ENCODE assay signal across 12 mouse cellular contexts in the genomic region with DNA sequence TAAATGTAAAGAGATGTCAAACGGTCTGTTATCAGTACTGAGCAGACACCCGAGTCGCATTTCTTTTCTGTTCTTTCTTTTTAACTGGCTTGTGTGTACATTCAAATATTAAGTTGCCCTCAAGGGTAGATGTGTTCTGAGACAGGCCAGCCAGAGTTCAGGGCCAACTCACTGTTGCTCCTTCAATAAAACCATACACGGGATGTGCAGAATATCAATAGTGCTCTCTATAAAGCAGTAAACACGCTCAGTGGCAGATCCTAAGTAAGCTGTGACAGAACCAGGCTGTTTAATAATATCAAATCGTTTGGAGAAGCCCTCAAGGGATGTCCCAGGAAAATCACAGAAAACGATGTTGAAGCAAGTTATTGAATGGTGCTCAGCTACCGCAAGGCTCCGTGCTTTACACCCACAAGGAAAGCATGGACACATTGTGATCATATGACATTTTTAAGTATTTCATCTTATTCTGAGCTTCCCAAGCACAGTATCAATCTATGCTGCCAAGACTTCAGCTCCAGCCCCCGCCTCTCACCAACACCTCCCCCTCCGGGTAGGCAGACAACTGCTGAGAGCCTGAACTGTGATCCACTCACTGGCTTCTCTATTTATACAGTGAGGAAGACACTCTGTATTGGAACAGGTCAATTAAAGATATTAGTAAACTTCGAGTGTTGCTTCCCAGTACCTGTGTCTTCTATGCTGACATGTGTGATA.
DNase-seq lines count a peak whose midpoint lies in the region; ATAC-seq lines count a peak whose summit lies in the region.
"Had no signal": no experiment of that assay in that cellular context is flagged by ENCODE, and none has a peak within 500 bp of the region (broad histone marks: within the 10 kb centered on the region; RNA-seq: fewer than 3 reads in every experiment).

No protein-coding gene starts in this region.

- H3K27me3 ChIP-seq in hindbrain, embryonic 15.5 days: no peaks in the 10 kb centered on the region

- no peak overlapping the region for H3K27ac ChIP-seq in hindbrain, embryonic 15.5 days (replicated peaks)
- H3K27ac ChIP-seq: kidney, postnatal 0 days; macrophage had no signal

- no peak overlapping the region for H3K9ac ChIP-seq in hindbrain, embryonic 15.5 days

- WGBS in hindbrain, embryonic 15.5 days: 68% methylated on average over 12 of the region's 12 CpGs

- DNase-seq in retina, postnatal 1 day: peak; percentile 1
- DNase-seq in retina, embryonic 14.5 days (ENCODE audit: low spot score): no peak
- DNase-seq in left cerebral cortex, postnatal 10 days (ENCODE audit: extremely low spot score in 1 of 2, low spot score in 2 of 2): peak; percentile 36
- peak; percentile 86 to 92 for DNase-seq in right cerebral cortex, postnatal 36 days (ENCODE audit: low spot score in 2 of 2)
- no peak for DNase-seq in spleen, adult 18-20 months
- DNase-seq in thymus, postnatal 14 days: no peak
- no peak for DNase-seq in natural killer cell, adult 2 months (ENCODE audit: low spot score in 2 of 2)
- DNase-seq: gastrocnemius, postnatal 14 days; heart, postnatal 4 days had no signal

- ATAC-seq in hindbrain, embryonic 15.5 days (ENCODE audit: low FRiP score, low read depth): 0 out of 2 replicates have a peak, but pooled peaks have one; percentile 23

- no peak overlapping the region for H3K4me2 ChIP-seq in hindbrain, embryonic 15.5 days

- no peaks in the 10 kb centered on the region for H3K9me3 ChIP-seq in hindbrain, embryonic 15.5 days

- H3K36me3 ChIP-seq in hindbrain, embryonic 15.5 days: no peaks in the 10 kb centered on the region

- intact Hi-C loops in left cerebral cortex, postnatal 10 days (cut with DNase I): no loop called here

- H3K4me3 ChIP-seq in hindbrain, embryonic 15.5 days: no peak overlapping the region

- no peaks in the 10 kb centered on the region for H3K4me1 ChIP-seq in hindbrain, embryonic 15.5 days (replicated peaks)

Comparison
In these comparisons a context has a peak if more than half of its experiments do, and no peak if none do; other contexts are left out.
1. DNase-seq: peak in retina, postnatal 1 day (single experiment), left cerebral cortex, postnatal 10 days (2 of 2) and right cerebral cortex, postnatal 36 days (2 of 2); none in retina, embryonic 14.5 days (single experiment), spleen, adult 18-20 months (0 of 2), thymus, postnatal 14 days (single experiment) and natural killer cell, adult 2 months (0 of 2).